Comparison of ENCODE assay signal across 17 mouse cellular contexts in the genomic region with DNA sequence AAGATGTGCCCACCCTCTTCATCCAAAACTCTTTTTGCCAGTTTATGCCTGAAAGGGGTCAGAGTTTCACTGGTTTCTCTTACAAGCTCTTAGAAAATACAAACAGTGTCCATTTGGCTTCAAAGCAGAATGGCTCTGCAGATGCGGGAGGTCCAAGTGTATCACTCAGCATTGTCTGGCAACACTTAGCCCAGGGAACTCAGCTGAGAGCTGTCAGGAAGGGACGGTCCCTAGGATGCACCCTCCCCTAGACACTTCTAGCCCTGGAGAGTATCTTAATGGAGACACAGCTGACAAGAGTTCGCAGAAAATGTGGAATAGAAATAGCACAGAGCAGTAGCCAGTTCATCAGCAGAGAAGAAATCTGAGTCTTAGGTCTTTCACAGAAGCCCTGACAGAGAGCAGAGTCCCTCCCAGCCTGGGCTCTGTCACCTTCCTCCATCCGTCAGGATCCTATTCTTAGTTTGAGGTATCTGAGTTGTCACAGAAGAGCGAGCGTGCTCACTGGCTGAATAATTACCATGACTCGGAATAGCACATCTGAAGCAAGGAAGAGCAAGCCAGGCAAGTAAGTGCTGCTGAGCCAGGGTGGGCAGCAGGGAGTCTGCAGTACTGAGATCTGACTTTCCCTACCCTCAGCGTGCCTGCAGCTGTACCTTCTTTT. TPM values are rescaled to one million over a fixed set of nuclear protein-coding genes. Genes with fewer than 3 reads are reported as not detected.
DNase-seq lines count a peak whose midpoint lies in the region; ATAC-seq and TF ChIP-seq lines count a peak whose summit lies in the region.
"Had no signal": no experiment of that assay in that cellular context is flagged by ENCODE, and none has a peak within 500 bp of the region (broad histone marks: within the 10 kb centered on the region; RNA-seq: fewer than 3 reads in every experiment).

No protein-coding gene starts in this region.

- no peak for TF ChIP-seq POLR2A in heart, adult 2 months (IDR thresholded peaks at IDR 0.05; ENCODE audit: insufficient read depth, low read depth, low read length)

- WGBS in heart, adult 2 months = 28% methylated on average over 8 of the region's 8 CpGs
- WGBS in midbrain, embryonic 16.5 days = 44% methylated on average over 8 of the region's 8 CpGs
- 41% methylated on average over 8 of the region's 8 CpGs for WGBS in midbrain, embryonic 13.5 days
- whole genome bisulfite sequencing in heart, embryonic 11.5 days (ENCODE audit: insufficient replicate concordance) = 20% methylated on average over 8 of the region's 8 CpGs
- 42% methylated on average over 8 of the region's 8 CpGs for WGBS in hindbrain, embryonic 13.5 days

- H3K4me2 ChIP-seq in midbrain, embryonic 16.5 days (ENCODE audit: low read length) = peak overlapping the region; percentile 6; the same call in 1 of the 2 replicates
- H3K4me2 ChIP-seq in midbrain, embryonic 13.5 days (replicated peaks) = no peak overlapping the region
- peak overlapping the region; percentile 45 for H3K4me2 ChIP-seq in heart, embryonic 11.5 days
- no peak overlapping the region for H3K4me2 ChIP-seq in hindbrain, embryonic 13.5 days
- H3K4me2 ChIP-seq: embryonic facial prominence, embryonic 15.5 days; limb, embryonic 13.5 days had no signal

- H3K9me3 ChIP-seq in midbrain, embryonic 16.5 days (replicated peaks; ENCODE audit: control insufficient read depth, low read length, poor library complexity, severe bottlenecking) = no peaks in the 10 kb centered on the region
- H3K9me3 ChIP-seq in midbrain, embryonic 13.5 days = no peaks in the 10 kb centered on the region
- H3K9me3 ChIP-seq in heart, embryonic 11.5 days (replicated peaks; ENCODE audit: control insufficient read depth, low read length) = no peaks in the 10 kb centered on the region
- H3K9me3 ChIP-seq in hindbrain, embryonic 13.5 days = no peaks in the 10 kb centered on the region
- H3K9me3 ChIP-seq: embryonic facial prominence, embryonic 15.5 days; limb, embryonic 13.5 days had no signal

- H3K27me3 ChIP-seq in heart, adult 2 months (ENCODE audit: control insufficient read depth, insufficient read depth, low read length) = no peaks in the 10 kb centered on the region
- H3K27me3 ChIP-seq in midbrain, embryonic 16.5 days (ENCODE audit: control insufficient read depth, insufficient read depth, low read depth, low read length) = no peaks in the 10 kb centered on the region
- H3K27me3 ChIP-seq in midbrain, embryonic 13.5 days = no peaks in the 10 kb centered on the region
- H3K27me3 ChIP-seq in heart, embryonic 11.5 days (ENCODE audit: control insufficient read depth, insufficient read depth, low read length) = no peaks in the 10 kb centered on the region
- no peaks in the 10 kb centered on the region for H3K27me3 ChIP-seq in hindbrain, embryonic 13.5 days
- H3K27me3 ChIP-seq: embryonic facial prominence, embryonic 15.5 days; limb, embryonic 13.5 days had no signal

- no peak for TF ChIP-seq CTCF in heart, adult 2 months (IDR thresholded peaks at IDR 0.05)

- no peak overlapping the region for H3K4me3 ChIP-seq in heart, adult 2 months
- no peak overlapping the region for H3K4me3 ChIP-seq in midbrain, embryonic 16.5 days (ENCODE audit: low read depth, low read length)
- no peak overlapping the region for H3K4me3 ChIP-seq in midbrain, embryonic 13.5 days (replicated peaks)
- H3K4me3 ChIP-seq in heart, embryonic 11.5 days (ENCODE audit: low read depth, low read length) = no peak overlapping the region
- no peak overlapping the region for H3K4me3 ChIP-seq in hindbrain, embryonic 13.5 days
- H3K4me3 ChIP-seq: embryonic facial prominence, embryonic 15.5 days; limb, embryonic 13.5 days had no signal

- intact Hi-C loops in heart, adult 2 months (cut with DNase I) = no loop called here
- intact Hi-C loops in heart, postnatal 36 days (cut with DNase I) = no loop called here

- H3K36me3 ChIP-seq in heart, adult 2 months (ENCODE audit: control insufficient read depth, insufficient read depth, low read length) = no peaks in the 10 kb centered on the region
- H3K36me3 ChIP-seq in midbrain, embryonic 16.5 days (ENCODE audit: control insufficient read depth, insufficient read depth, low read length) = no peaks in the 10 kb centered on the region
- H3K36me3 ChIP-seq in midbrain, embryonic 13.5 days = no peaks in the 10 kb centered on the region
- H3K36me3 ChIP-seq in heart, embryonic 11.5 days (ENCODE audit: control insufficient read depth, insufficient read depth, low read length) = no peaks in the 10 kb centered on the region
- H3K36me3 ChIP-seq in hindbrain, embryonic 13.5 days = no peaks in the 10 kb centered on the region
- H3K36me3 ChIP-seq: embryonic facial prominence, embryonic 15.5 days; limb, embryonic 13.5 days had no signal

- peak overlapping the region; percentile 16; the same call in 1 of the 2 replicates for H3K27ac ChIP-seq in heart, adult 2 months
- no peak overlapping the region for H3K27ac ChIP-seq in midbrain, embryonic 16.5 days (ENCODE audit: low read length)
- H3K27ac ChIP-seq in midbrain, embryonic 13.5 days = no peak overlapping the region
- peak overlapping the region; percentile 86 for H3K27ac ChIP-seq in heart, embryonic 11.5 days (ENCODE audit: low read depth, low read length)
- H3K27ac ChIP-seq in hindbrain, embryonic 13.5 days = no peak overlapping the region
- H3K27ac ChIP-seq: embryonic facial prominence, embryonic 15.5 days; hindbrain, postnatal 0 days; limb, embryonic 13.5 days; macrophage had no signal

- peak in 1 of 2 experiments; percentile 23 for DNase-seq in heart, adult 2 months
- no peak for DNase-seq in heart, postnatal 36 days
- DNase-seq in layer of hippocampus, postnatal 10 days (ENCODE audit: low spot score in 2 of 2) = no peak
- DNase-seq: cerebellum, adult 11 months; cerebellum, postnatal 36 days; gastrocnemius, postnatal 36 days; liver, postnatal 0 days had no signal

- peaks cover 1% of the 10 kb centered on the region; the same call in 1 of the 2 replicates for H3K4me1 ChIP-seq in heart, adult 2 months (ENCODE audit: control insufficient read depth, insufficient read depth, low read length)
- no peaks in the 10 kb centered on the region for H3K4me1 ChIP-seq in midbrain, embryonic 16.5 days (ENCODE audit: control insufficient read depth, insufficient read depth, low read length)
- H3K4me1 ChIP-seq in midbrain, embryonic 13.5 days (replicated peaks) = no peaks in the 10 kb centered on the region
- H3K4me1 ChIP-seq in heart, embryonic 11.5 days (ENCODE audit: control insufficient read depth, insufficient read depth, low read length) = peaks cover 10% of the 10 kb centered on the region
- H3K4me1 ChIP-seq in hindbrain, embryonic 13.5 days (replicated peaks) = 0 out of 2 replicates have a peak, but pooled peaks cover 3% of the 10 kb centered on the region
- H3K4me1 ChIP-seq: embryonic facial prominence, embryonic 15.5 days; limb, embryonic 13.5 days had no signal

- TF ChIP-seq EP300 in heart, adult 2 months (IDR thresholded peaks at IDR 0.05; ENCODE audit: insufficient read depth, low read depth, low read length) = no peak

- no peaks in the 10 kb centered on the region for H3K79me2 ChIP-seq in heart, adult 2 months (replicated peaks; ENCODE audit: control insufficient read depth, insufficient read depth, low read length)

- no peak overlapping the region for H3K9ac ChIP-seq in heart, adult 2 months (ENCODE audit: low read depth, low read length)
- H3K9ac ChIP-seq in midbrain, embryonic 16.5 days (ENCODE audit: low read depth, low read length) = no peak overlapping the region
- H3K9ac ChIP-seq in midbrain, embryonic 13.5 days (replicated peaks) = no peak overlapping the region
- 0 out of 2 replicates have a peak overlapping the region, but pooled peaks have one; percentile 49 for H3K9ac ChIP-seq in heart, embryonic 11.5 days (ENCODE audit: low read depth, low read length)
- no peak overlapping the region for H3K9ac ChIP-seq in hindbrain, embryonic 13.5 days
- H3K9ac ChIP-seq: embryonic facial prominence, embryonic 15.5 days; limb, embryonic 13.5 days; liver, postnatal 0 days had no signal

- ATAC-seq in midbrain, embryonic 16.5 days = no peak
- no peak for ATAC-seq in midbrain, embryonic 13.5 days
- ATAC-seq in heart, embryonic 11.5 days (replicated peaks; ENCODE audit: insufficient number of reproducible peaks, low FRiP score, low TSS enrichment) = peak; percentile 26; the same call in 1 of the 2 replicates
- ATAC-seq in hindbrain, embryonic 13.5 days (ENCODE audit: low FRiP score) = no peak
- ATAC-seq: forebrain, embryonic 16.5 days; hindbrain, postnatal 0 days; liver, postnatal 0 days had no signal

RNA-seq across cellular contexts. Expression of a gene that starts 49.7 kb away (rescaled TPM):
- total RNA-seq in heart, adult 2 months (2021) = 10 to 100 TPM; 51.2 to 55.1 TPM
- 52.0 and 73.9 TPM in 2 replicates for polyA plus RNA-seq in heart, adult 2 months (2012; rRNA removed)
- total RNA-seq in heart, postnatal 36 days (2021) = 10 to 100 TPM; 55.8 to 62.4 TPM
- polyA plus RNA-seq in midbrain, embryonic 16.5 days (2015; fragmentation: Nextera tagmentation; extraction: Ambion mirVana) = 1.5 and 2.3 TPM in 2 replicates
- 1.4 and 1.5 TPM in 2 replicates for polyA plus RNA-seq in midbrain, embryonic 13.5 days (2015; fragmentation: Nextera tagmentation; extraction: Ambion mirVana)
- polyA plus RNA-seq in heart, embryonic 11.5 days (2014; fragmentation: Nextera tagmentation; extraction: Ambion mirVana) = 8.3 and 9.3 TPM in 2 replicates
- 10 to 100 TPM; 12.9 to 14.6 TPM for total RNA-seq in layer of hippocampus, postnatal 10 days (2021)
- 1.5 and 1.6 TPM in 2 replicates for polyA plus RNA-seq in hindbrain, embryonic 13.5 days (2015; fragmentation: Nextera tagmentation; extraction: Ambion mirVana)
- total RNA-seq: neutrophil, adult 5-6 weeks had no signal
- polyA plus RNA-seq: macrophage had no signal

Comparison
In these comparisons a context has a peak if more than half of its experiments do, and no peak if none do; other contexts are left out.
1. H3K4me2 ChIP-seq: peak in midbrain, embryonic 16.5 days (single experiment) and heart, embryonic 11.5 days (single experiment); none in midbrain, embryonic 13.5 days (single experiment) and hindbrain, embryonic 13.5 days (single experiment).
2. H3K27ac ChIP-seq: peak in heart, adult 2 months (single experiment) and heart, embryonic 11.5 days (single experiment); none in midbrain, embryonic 16.5 days (single experiment), midbrain, embryonic 13.5 days (single experiment) and hindbrain, embryonic 13.5 days (single experiment).